In genomic region chr8:122470691-122471090, GRCm38 (mm10) we compare ENCODE assay signal across 26 mouse cellular contexts. TPM values are rescaled to one million over a fixed set of nuclear protein-coding genes. Genes with fewer than 3 reads are reported as not detected.
DNase-seq lines count a peak whose midpoint lies in the region; ATAC-seq and TF ChIP-seq lines count a peak whose summit lies in the region.
"Had no signal": no experiment of that assay in that cellular context is flagged by ENCODE, and none has a peak within 500 bp of the region (broad histone marks: within the 10 kb centered on the region; RNA-seq: fewer than 3 reads in every experiment).

No protein-coding gene starts in this region.

- H3K4me1 ChIP-seq in heart, postnatal 0 days (ENCODE audit: control insufficient read depth, insufficient read depth), result peaks cover 6% of the 10 kb centered on the region; the same call in 1 of the 2 replicates
- H3K4me1 ChIP-seq in stomach, embryonic 16.5 days (ENCODE audit: control insufficient read depth, insufficient read depth, low read length), result peaks cover 15% of the 10 kb centered on the region
- H3K4me1 ChIP-seq in stomach, postnatal 0 days (replicated peaks; ENCODE audit: control insufficient read depth, insufficient read depth), result peaks cover 5% of the 10 kb centered on the region; the same call in 1 of the 2 replicates

- 84% methylated on average over 5 of the region's 5 CpGs for WGBS in heart, postnatal 0 days
- 83% methylated on average over 5 of the region's 5 CpGs for WGBS in stomach, embryonic 16.5 days
- WGBS in stomach, postnatal 0 days, result 88% methylated on average over 5 of the region's 5 CpGs

- intact Hi-C loops in heart, postnatal 14 days (cut with DNase I), result loop anchor here (5.0 kb wide), 1 partner anchor 38 kb away; the partner anchor contains the start of gene Cyba

- no peak for TF ChIP-seq CTCF in heart, postnatal 0 days (IDR thresholded peaks at IDR 0.05; ENCODE audit: low read depth)
- no peak for TF ChIP-seq CTCF in stomach, postnatal 0 days (IDR thresholded peaks at IDR 0.05; ENCODE audit: low read depth)

- H3K9ac ChIP-seq in heart, postnatal 0 days (replicated peaks; ENCODE audit: low read depth, low read length), result no peak overlapping the region
- H3K9ac ChIP-seq in stomach, embryonic 16.5 days (ENCODE audit: low read length), result peak overlapping the region; percentile 21; the same call in 1 of the 2 replicates
- no peak overlapping the region for H3K9ac ChIP-seq in stomach, postnatal 0 days (ENCODE audit: low read length)
- H3K9ac ChIP-seq: forebrain, embryonic 13.5 days; heart, embryonic 15.5 days; hindbrain, embryonic 12.5 days; liver, embryonic 14.5 days; lung, embryonic 15.5 days; midbrain, embryonic 15.5 days; neural tube, embryonic 15.5 days had no signal

- peak overlapping the region; percentile 3; the same call in 1 of the 2 replicates for H3K4me2 ChIP-seq in heart, postnatal 0 days (ENCODE audit: low read depth, low read length)
- no peak overlapping the region for H3K4me2 ChIP-seq in stomach, embryonic 16.5 days (ENCODE audit: low read depth, low read length)
- no peak overlapping the region for H3K4me2 ChIP-seq in stomach, postnatal 0 days (replicated peaks; ENCODE audit: low read depth)
- H3K4me2 ChIP-seq: forebrain, embryonic 13.5 days; heart, embryonic 15.5 days; hindbrain, embryonic 12.5 days; lung, embryonic 15.5 days; midbrain, embryonic 15.5 days; neural tube, embryonic 15.5 days had no signal

- H3K36me3 ChIP-seq in heart, postnatal 0 days (replicated peaks; ENCODE audit: control insufficient read depth, insufficient read depth, low read length), result peaks cover 54% of the 10 kb centered on the region
- H3K36me3 ChIP-seq in stomach, embryonic 16.5 days (ENCODE audit: control insufficient read depth, insufficient read depth, low read length), result peaks cover 12% of the 10 kb centered on the region
- peaks cover 9% of the 10 kb centered on the region; the same call in 1 of the 2 replicates for H3K36me3 ChIP-seq in stomach, postnatal 0 days (ENCODE audit: control insufficient read depth, insufficient read depth, low read length)

- TF ChIP-seq EP300 in heart, postnatal 0 days (IDR thresholded peaks at IDR 0.05; ENCODE audit: low read depth), result no peak
- TF ChIP-seq EP300 in stomach, postnatal 0 days (optimal IDR thresholded peaks at IDR 0.05), result no peak

- H3K9me3 ChIP-seq in heart, postnatal 0 days (replicated peaks; ENCODE audit: control insufficient read depth, low read length), result no peaks in the 10 kb centered on the region
- no peaks in the 10 kb centered on the region for H3K9me3 ChIP-seq in stomach, embryonic 16.5 days (replicated peaks; ENCODE audit: control insufficient read depth, low read length)
- H3K9me3 ChIP-seq in stomach, postnatal 0 days (ENCODE audit: control insufficient read depth, low read length), result no peaks in the 10 kb centered on the region
- H3K9me3 ChIP-seq: forebrain, embryonic 13.5 days; heart, embryonic 15.5 days; hindbrain, embryonic 12.5 days; lung, embryonic 15.5 days; midbrain, embryonic 15.5 days; neural tube, embryonic 15.5 days had no signal

- DNase-seq in heart, postnatal 0 days (ENCODE audit: low spot score), result no peak
- no peak for DNase-seq in heart, postnatal 14 days
- DNase-seq in stomach, postnatal 0 days (ENCODE audit: low spot score), result no peak
- peak; percentile 68 to 69 for DNase-seq in thymus, postnatal 10 days (ENCODE audit: low spot score in 2 of 2)
- DNase-seq in layer of hippocampus, adult 8-10 months (ENCODE audit: low spot score in 2 of 2), result no peak
- no peak for DNase-seq in urinary bladder, postnatal 36 days (ENCODE audit: low spot score in 2 of 2)
- DNase-seq in adrenal gland, postnatal 25 days, result no peak
- DNase-seq: adrenal gland, adult 2 months; cerebellum, adult 2 months; cerebellum, postnatal 36 days; gastrocnemius, adult 2 months; kidney, adult 18-20 months; lung, postnatal 36 days had no signal

- H3K27ac ChIP-seq in heart, postnatal 0 days (ENCODE audit: low read depth), result peak overlapping the region; percentile 13; the same call in 1 of the 2 replicates
- H3K27ac ChIP-seq in stomach, embryonic 16.5 days (ENCODE audit: low read length), result no peak overlapping the region
- H3K27ac ChIP-seq in stomach, postnatal 0 days (replicated peaks), result no peak overlapping the region
- H3K27ac ChIP-seq: forebrain, embryonic 13.5 days; gastrocnemius, adult 2 months; heart, embryonic 15.5 days; hindbrain, embryonic 12.5 days; left cerebral cortex, adult 2 months; liver, embryonic 14.5 days; lung, embryonic 15.5 days; midbrain, embryonic 15.5 days; neural tube, embryonic 15.5 days had no signal

- ATAC-seq in heart, postnatal 0 days (ENCODE audit: insufficient read depth, low read depth), result no peak
- no peak for ATAC-seq in stomach, embryonic 16.5 days (ENCODE audit: insufficient read depth, low FRiP score)
- ATAC-seq in stomach, postnatal 0 days (ENCODE audit: low FRiP score, low TSS enrichment), result no peak
- ATAC-seq: CD4-positive, CD25-positive, alpha-beta regulatory T cell, adult 4 months; forebrain, embryonic 13.5 days; inflammation-experienced regulatory T-cells, adult 6 months; midbrain, embryonic 15.5 days had no signal

- no peaks in the 10 kb centered on the region for H3K27me3 ChIP-seq in heart, postnatal 0 days (ENCODE audit: control insufficient read depth, insufficient read depth, low read length)
- H3K27me3 ChIP-seq in stomach, embryonic 16.5 days (ENCODE audit: control insufficient read depth, insufficient read depth, low read length), result no peaks in the 10 kb centered on the region
- no peaks in the 10 kb centered on the region for H3K27me3 ChIP-seq in stomach, postnatal 0 days (ENCODE audit: control insufficient read depth, insufficient read depth, low read length)
- H3K27me3 ChIP-seq: forebrain, embryonic 13.5 days; heart, embryonic 15.5 days; hindbrain, embryonic 12.5 days; lung, embryonic 15.5 days; midbrain, embryonic 15.5 days; neural tube, embryonic 15.5 days had no signal

- peak overlapping the region; percentile 13; the same call in 1 of the 2 replicates for H3K4me3 ChIP-seq in heart, postnatal 0 days (ENCODE audit: low read depth, low read length)
- no peak overlapping the region for H3K4me3 ChIP-seq in stomach, embryonic 16.5 days (replicated peaks; ENCODE audit: low read length)
- no peak overlapping the region for H3K4me3 ChIP-seq in stomach, postnatal 0 days (ENCODE audit: low read depth, low read length)
- H3K4me3 ChIP-seq: forebrain, embryonic 13.5 days; gastrocnemius, adult 2 months; heart, embryonic 15.5 days; hindbrain, embryonic 12.5 days; left cerebral cortex, adult 2 months; lung, embryonic 15.5 days; midbrain, embryonic 15.5 days; myocyte; neural tube, embryonic 15.5 days had no signal

RNA-seq across cellular contexts. Expression of gene Rnf166, which starts 5.2 kb away (rescaled TPM):
- total RNA-seq in heart, postnatal 0 days (2014; rRNA removed; ENCODE audit: low replicate concordance), result 39.7 and 42.7 TPM in 2 replicates
- 39.4 and 45.9 TPM in 2 replicates for polyA plus RNA-seq in heart, postnatal 0 days (2015; fragmentation: Nextera tagmentation; extraction: Ambion mirVana)
- 10 to 100 TPM; 28.7 to 28.9 TPM for total RNA-seq in heart, postnatal 14 days (2021)
- polyA plus RNA-seq in stomach, embryonic 16.5 days (2015; fragmentation: Nextera tagmentation; extraction: Ambion mirVana), result 31.3 and 36.4 TPM in 2 replicates
- polyA plus RNA-seq in stomach, postnatal 0 days (2015; fragmentation: Nextera tagmentation; extraction: Ambion mirVana), result 31.2 and 32.2 TPM in 2 replicates
- total RNA-seq in layer of hippocampus, adult 8-10 months (2022), result 10 to 100 TPM; 26.9 to 40.7 (median 31.3) TPM
- total RNA-seq in adrenal gland, postnatal 25 days (2021), result 65.3 and 66.5 TPM in 2 replicates

RNA-seq across cellular contexts. Expression of gene Ctu2, which starts 5.3 kb away (rescaled TPM):
- total RNA-seq in heart, postnatal 0 days (2014; rRNA removed; ENCODE audit: low replicate concordance), result 19.5 and 28.4 TPM in 2 replicates
- 20.9 and 24.3 TPM in 2 replicates for polyA plus RNA-seq in heart, postnatal 0 days (2015; fragmentation: Nextera tagmentation; extraction: Ambion mirVana)
- total RNA-seq in heart, postnatal 14 days (2021), result 10 to 100 TPM; 10.8 TPM
- 39.8 TPM in 2 replicates for polyA plus RNA-seq in stomach, embryonic 16.5 days (2015; fragmentation: Nextera tagmentation; extraction: Ambion mirVana)
- 33.1 and 34.5 TPM in 2 replicates for polyA plus RNA-seq in stomach, postnatal 0 days (2015; fragmentation: Nextera tagmentation; extraction: Ambion mirVana)
- total RNA-seq in layer of hippocampus, adult 8-10 months (2022), result 10 to 100 TPM; 23.4 to 31.5 (median 27.6) TPM
- total RNA-seq in adrenal gland, postnatal 25 days (2021), result 20.6 and 24.7 TPM in 2 replicates

RNA-seq across cellular contexts. Expression of gene Snai3, which starts 10.2 kb away (rescaled TPM):
- 1.2 TPM in 1 of 2 replicates, not detected in the other for total RNA-seq in heart, postnatal 0 days (2014; rRNA removed; ENCODE audit: low replicate concordance)
- 0.61 and 1.6 TPM in 2 replicates for polyA plus RNA-seq in heart, postnatal 0 days (2015; fragmentation: Nextera tagmentation; extraction: Ambion mirVana)
- 1 to 10 TPM; 1.1 to 1.6 TPM for total RNA-seq in heart, postnatal 14 days (2021)
- 0.59 and 1.2 TPM in 2 replicates for polyA plus RNA-seq in stomach, embryonic 16.5 days (2015; fragmentation: Nextera tagmentation; extraction: Ambion mirVana)
- polyA plus RNA-seq in stomach, postnatal 0 days (2015; fragmentation: Nextera tagmentation; extraction: Ambion mirVana), result 1.4 and 1.6 TPM in 2 replicates
- total RNA-seq in layer of hippocampus, adult 8-10 months (2022), result not detected
- total RNA-seq in adrenal gland, postnatal 25 days (2021), result not detected in 2 replicates
- total RNA-seq: adrenal gland, adult 2 months; layer of hippocampus, postnatal 10 days had no signal
- polyA plus RNA-seq: hindbrain, embryonic 12.5 days; midbrain, embryonic 15.5 days had no signal

RNA-seq across cellular contexts. Expression of gene Mvd, which starts 27.5 kb away (rescaled TPM):
- 5.3 and 13.3 TPM in 2 replicates for total RNA-seq in heart, postnatal 0 days (2014; rRNA removed; ENCODE audit: low replicate concordance)
- 11.4 and 11.7 TPM in 2 replicates for polyA plus RNA-seq in heart, postnatal 0 days (2015; fragmentation: Nextera tagmentation; extraction: Ambion mirVana)
- 1 to 10 TPM; 4.7 to 5.0 TPM for total RNA-seq in heart, postnatal 14 days (2021)
- 40.3 and 40.7 TPM in 2 replicates for polyA plus RNA-seq in stomach, embryonic 16.5 days (2015; fragmentation: Nextera tagmentation; extraction: Ambion mirVana)
- 34.6 and 35.7 TPM in 2 replicates for polyA plus RNA-seq in stomach, postnatal 0 days (2015; fragmentation: Nextera tagmentation; extraction: Ambion mirVana)
- 10 to 100 TPM; 19.0 to 36.1 (median 25.0) TPM for total RNA-seq in layer of hippocampus, adult 8-10 months (2022)
- 53.6 and 78.3 TPM in 2 replicates for total RNA-seq in adrenal gland, postnatal 25 days (2021)

RNA-seq across cellular contexts. Expression of gene Cyba, which starts 38.0 kb away (rescaled TPM):
- 126 and 162 TPM in 2 replicates for total RNA-seq in heart, postnatal 0 days (2014; rRNA removed; ENCODE audit: low replicate concordance)
- polyA plus RNA-seq in heart, postnatal 0 days (2015; fragmentation: Nextera tagmentation; extraction: Ambion mirVana), result 159 and 160 TPM in 2 replicates
- 10 to 100 TPM; 43.8 to 47.4 TPM for total RNA-seq in heart, postnatal 14 days (2021)
- 241 and 270 TPM in 2 replicates for polyA plus RNA-seq in stomach, embryonic 16.5 days (2015; fragmentation: Nextera tagmentation; extraction: Ambion mirVana)
- 250 and 267 TPM in 2 replicates for polyA plus RNA-seq in stomach, postnatal 0 days (2015; fragmentation: Nextera tagmentation; extraction: Ambion mirVana)
- total RNA-seq in layer of hippocampus, adult 8-10 months (2022), result 10 to 100 TPM in 3 of 4 experiments, 1 to 10 TPM in 1; 7.4 to 54.9 (median 25.7) TPM
- 25.4 and 27.0 TPM in 2 replicates for total RNA-seq in adrenal gland, postnatal 25 days (2021)
- polyA plus RNA-seq: myocyte had no signal

Comparison
In these comparisons a context has a peak if more than half of its experiments do, and no peak if none do; other contexts are left out.
1. DNase-seq: peak in thymus, postnatal 10 days (2 of 2); none in heart, postnatal 0 days (single experiment), heart, postnatal 14 days (0 of 2), stomach, postnatal 0 days (single experiment), layer of hippocampus, adult 8-10 months (0 of 2), urinary bladder, postnatal 36 days (0 of 2) and adrenal gland, postnatal 25 days (single experiment).